Mouse (Mus musculus): Measurements from ENCODE around the gene Zswim5. TPM values are rescaled to one million over a fixed set of nuclear protein-coding genes. Genes with fewer than 3 reads are reported as not detected.

Gene Zswim5
- total RNA-seq, 2 experiments from 2014 or later = 7.6 to 8.4 TPM

Other genes starting within 250 kb of the Zswim5 start
- 10 to 100 TPM; 74.7 to 78.1 TPM for gene Nasp, start 249.4 kb upstream of the Zswim5 start, total RNA-seq (2021)
- 100 to 1,000 TPM; 594 to 625 TPM for gene Akr1a1, start 225.7 kb upstream of the Zswim5 start, total RNA-seq (2021)
- gene Prdx1, start 191.8 kb upstream of the Zswim5 start, total RNA-seq (2021) = 100 to 1,000 TPM; 173 to 197 TPM
- gene Mmachc, start 169.0 kb upstream of the Zswim5 start, total RNA-seq (2021) = 10 to 100 TPM; 15.4 to 16.8 TPM
- gene Ccdc163, start 168.9 kb upstream of the Zswim5 start, total RNA-seq (2021) = 1 to 10 TPM; 3.2 to 3.3 TPM
- 1 to 10 TPM; 1.9 to 2.6 TPM for gene Tesk2, start 156.4 kb upstream of the Zswim5 start, total RNA-seq (2021)
- gene Toe1, start 69.7 kb upstream of the Zswim5 start, total RNA-seq (2021) = 10 to 100 TPM; 15.2 to 16.1 TPM
- 1 to 10 TPM; 2.0 to 3.5 TPM for gene Mutyh, start 69.7 kb upstream of the Zswim5 start, total RNA-seq (2021)
- gene Hpdl, start 55.7 kb upstream of the Zswim5 start, total RNA-seq (2021) = under 1 TPM; 0.77 to 0.79 TPM
- gene Urod, start 117.0 kb downstream of the Zswim5 start, total RNA-seq (2021) = 10 to 100 TPM; 38.0 to 40.4 TPM
- gene Hectd3, start 117.9 kb downstream of the Zswim5 start, total RNA-seq (2021) = 10 to 100 TPM; 47.7 to 53.3 TPM
- 10 to 100 TPM; 25.5 to 26.9 TPM for gene Eif2b3, start 142.0 kb downstream of the Zswim5 start, total RNA-seq (2021)
- gene Ptch2, start 218.7 kb downstream of the Zswim5 start, total RNA-seq (2021) = 1 to 10 TPM; 2.4 to 3.4 TPM
- 10 to 100 TPM; 11.9 to 12.0 TPM for gene Btbd19, start 248.3 kb downstream of the Zswim5 start, total RNA-seq (2021)
- under 1 TPM in 1 of 2 experiments, not detected in 1; 0.47 TPM for gene Tctex1d4, start 249.4 kb downstream of the Zswim5 start, total RNA-seq (2021)